Mouse (Mus musculus) bone marrow, adult 2 months (tissue): ENCODE data around the gene Tbcd.

ENCODE experiments used
- CTCF ChIP-seq: fragments of 200-500 bp; IDR thresholded peaks from 2 replicates; pipeline ENCODE4 v1.5.1; 2011; ENCODE audit warnings: low read length, control low read depth; ENCODE audit not compliant: control insufficient read depth, insufficient read depth
- POLR2A ChIP-seq: fragments of 200-500 bp; IDR thresholded peaks from 2 replicates; pipeline ENCODE4 v1.6.1; 2011; ENCODE audit warnings: low read depth, mild to moderate bottlenecking, control low read depth, low read length, borderline replicate concordance; ENCODE audit not compliant: control insufficient read depth

DNA sequence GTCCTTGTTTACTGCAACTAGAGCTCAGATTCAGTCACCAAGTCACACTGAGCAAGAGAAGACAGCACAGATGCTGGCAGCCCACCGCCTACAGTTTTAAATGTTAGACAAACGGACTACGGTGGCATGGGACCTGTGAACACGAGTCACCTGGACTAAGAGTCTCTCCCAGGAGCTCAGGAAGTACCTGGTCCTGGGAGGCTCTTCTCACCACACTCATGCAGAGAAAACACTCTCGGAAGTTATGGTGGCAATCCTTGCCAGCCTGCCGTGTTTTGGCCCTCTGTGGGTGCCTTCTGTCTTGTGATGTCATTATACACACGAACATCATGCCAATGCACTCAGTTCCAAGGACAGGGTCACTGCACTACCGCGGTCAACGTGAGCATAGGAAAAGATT, 184.9 kb downstream of the Tbcd start:
- TF ChIP-seq POLR2A (no peak), CTCF (no peak)
